Mouse (Mus musculus) kidney, embryonic 16.5 days (tissue): ENCODE results near the gene Kcnn1. TPM values are rescaled to one million over a fixed set of nuclear protein-coding genes. Genes with fewer than 3 reads are reported as not detected.

ENCODE experiments used
- ATAC-seq: fragments of 200-750 bp; cut with Nextera tagmentation; 2 replicates; pipeline ENCODE4 v1.8.0; 2017; ENCODE audit warnings: moderate TSS enrichment; ENCODE audit not compliant: low FRiP score, low TSS enrichment
- H3K27ac ChIP-seq: fragments of 300-500 bp; sonication (generic); 2 replicates; pipeline ENCODE4 v1.5.1; 2014; ENCODE audit warnings: low read length
- H3K27me3 ChIP-seq: fragments of 300-500 bp; sonication (generic); 2 replicates; pipeline ENCODE4 v1.6.1; 2014; ENCODE audit warnings: low read length, control low read depth, mixed read lengths; ENCODE audit not compliant: insufficient read depth
- H3K36me3 ChIP-seq: fragments of 300-500 bp; sonication (generic); 2 replicates; pipeline ENCODE4 v1.6.1; 2014; ENCODE audit warnings: low read length, control low read depth, mixed read lengths; ENCODE audit not compliant: insufficient read depth
- H3K4me1 ChIP-seq: fragments of 300-500 bp; sonication (generic); 2 replicates; pipeline ENCODE4 v1.6.1; 2014; ENCODE audit warnings: low read length, control low read depth, mixed read lengths; ENCODE audit not compliant: insufficient read depth
- H3K4me2 ChIP-seq: fragments of 300-500 bp; sonication (generic); replicated peaks from 2 replicates; pipeline ENCODE4 v1.6.1; 2014; ENCODE audit warnings: low read depth, low read length
- H3K4me3 ChIP-seq: fragments of 300-500 bp; sonication (generic); 2 replicates; pipeline ENCODE4 v1.5.1; 2014; ENCODE audit warnings: mild to moderate bottlenecking, low read length
- H3K9ac ChIP-seq: fragments of 300-500 bp; sonication (generic); replicated peaks from 2 replicates; pipeline ENCODE4 v1.6.1; 2014; ENCODE audit warnings: low read length
- H3K9me3 ChIP-seq: fragments of 300-500 bp; sonication (generic); 2 replicates; pipeline ENCODE4 v1.6.1; 2016; ENCODE audit warnings: low read length, control low read depth
- WGBS: fragments of 180-500 bp; shearing (Covaris S2); extraction: QIAGEN DNeasy Blood & Tissue Kit; methylation state at CpG from one replicate; pipeline ENCODE4 v1.1.7; 2014; 5-methylcytosine and 5-hydroxymethylcytosine counted together
- polyA plus RNA-seq: library from polyadenylated mRNA; unstranded; fragments of >200 nt; fragmentation: Nextera tagmentation; extraction: Ambion mirVana; gene quantifications from 2 replicates; pipeline ENCODE4 v1.2.1, GENCODE M21; 2015

Kcnn1 gene
- polyA plus RNA-seq, 1 experiment from 2014 or later: 2.9 TPM

DNA sequence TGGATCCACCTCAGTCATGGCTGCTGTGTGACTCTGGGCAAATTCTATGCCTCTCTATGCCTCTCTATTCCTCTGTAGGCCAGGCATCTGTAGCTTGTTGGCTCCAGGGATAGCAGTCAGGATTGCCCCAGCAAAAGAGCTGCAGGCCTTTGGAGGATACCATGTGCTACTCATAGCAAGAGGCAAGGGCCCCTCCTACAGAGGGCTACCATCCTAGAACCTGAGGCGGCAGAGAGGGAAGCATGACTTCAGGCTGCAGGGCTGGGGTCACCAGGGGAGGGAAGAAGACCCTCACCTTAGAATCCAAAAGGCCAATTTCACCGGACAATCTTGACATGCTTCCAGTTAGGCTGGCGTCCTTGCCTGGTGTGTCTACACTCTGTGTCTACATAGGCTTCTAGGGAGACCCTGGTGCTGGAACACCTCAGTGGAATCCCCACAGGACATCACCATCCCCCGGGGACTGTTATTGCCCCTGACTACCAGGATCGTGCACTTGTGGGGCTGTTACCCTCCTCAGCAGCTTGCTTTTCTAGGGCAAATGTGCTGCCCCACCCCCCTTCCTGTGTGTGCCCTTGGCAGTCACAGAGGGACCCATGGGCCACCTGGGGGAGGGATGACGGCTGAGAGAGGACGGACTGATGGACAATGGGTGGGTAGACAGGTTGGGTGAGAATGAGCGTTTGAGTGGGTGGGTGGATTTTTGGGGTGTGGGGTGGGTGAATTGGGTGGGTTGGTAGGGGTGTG lies 53.9 kb downstream of the Kcnn1 start:
- H3K36me3 ChIP-seq: no peaks in the 10 kb centered on the region
- ATAC-seq: no peak
- H3K4me1 ChIP-seq: peaks cover 11% of the 10 kb centered on the region
- no peak overlapping the region for H3K27ac ChIP-seq
- no peak overlapping the region for H3K9ac ChIP-seq
- no peaks in the 10 kb centered on the region for H3K9me3 ChIP-seq
- H3K4me3 ChIP-seq: no peak overlapping the region
- H3K27me3 ChIP-seq: peaks cover 9% of the 10 kb centered on the region
- no peak overlapping the region for H3K4me2 ChIP-seq
- WGBS: 65% methylated on average over 8 of the region's 8 CpGs

DNA sequence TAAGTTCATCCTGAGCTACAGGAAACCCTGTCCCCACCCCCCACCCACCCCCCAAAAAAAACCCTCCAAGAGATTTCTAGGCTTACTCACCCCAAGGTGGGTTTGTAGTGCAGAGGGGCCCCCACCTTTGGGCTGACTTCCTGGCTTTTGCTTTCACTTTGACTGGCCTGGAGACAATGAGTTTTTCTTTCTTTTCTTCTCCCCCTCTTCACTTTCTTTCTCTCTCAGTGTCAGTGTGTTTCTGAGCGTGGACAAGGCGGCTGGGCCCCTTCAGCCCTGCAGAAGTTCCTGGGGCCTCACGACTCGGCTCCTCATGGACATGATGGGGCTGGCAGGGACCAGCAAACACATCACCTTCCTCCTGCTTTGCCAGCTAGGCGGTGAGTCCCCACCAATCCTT lies 54.8 kb downstream of the Kcnn1 start, which contains the start of gene Il12rb1:
Gene Il12rb1 (plus strand): TSS at position 211 of the 400 bp plus-strand sequence.
- no peak within 1 kb of the TSS for H3K4me3 ChIP-seq

DNA sequence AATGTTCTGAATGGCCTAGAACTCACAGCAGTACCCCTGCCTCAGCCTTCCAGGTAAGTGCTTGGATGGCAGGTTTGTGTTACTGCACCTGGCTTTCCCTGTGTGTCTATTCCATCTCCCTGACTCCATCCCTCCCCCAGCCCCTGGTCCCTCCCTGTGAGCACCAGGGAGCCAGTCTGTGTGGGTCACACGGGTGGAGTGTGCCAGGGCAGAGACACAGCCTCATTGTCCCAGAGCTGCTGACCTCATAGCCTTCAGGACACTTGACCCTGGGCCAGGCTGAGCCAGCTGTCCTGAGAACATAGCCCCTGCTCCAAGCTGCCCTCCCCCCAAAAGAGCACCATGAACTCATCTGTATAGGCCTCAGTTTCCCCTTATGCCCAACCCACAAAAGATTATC lies 55.8 kb downstream of the Kcnn1 start:
- no peak for ATAC-seq
- Histone ChIP-seq H3K27ac (no peak overlapping the region), H3K9ac (no peak overlapping the region), H3K36me3 (no peaks in the 10 kb centered on the region), H3K4me2 (no peak overlapping the region), H3K9me3 (no peaks in the 10 kb centered on the region), H3K4me1 (peaks cover 18% of the 10 kb centered on the region), H3K27me3 (peaks cover 22% of the 10 kb centered on the region), H3K4me3 (no peak overlapping the region)
- 25% methylated on average over 1 of the region's 1 CpGs for WGBS

More for the DNA sequence above, 54.8 kb downstream of the Kcnn1 start, which contains the start of gene Il12rb1:
- no peak for ATAC-seq
- Histone ChIP-seq H3K4me1 (peaks cover 18% of the 10 kb centered on the region), H3K36me3 (no peaks in the 10 kb centered on the region), H3K27ac (no peak within 1 kb of the TSS), H3K9me3 (no peaks in the 10 kb centered on the region), H3K27me3 (peaks cover 18% of the 10 kb centered on the region), H3K4me2 (no peak within 1 kb of the TSS), H3K9ac (no peak within 1 kb of the TSS)
- WGBS: 72% methylated on average over 5 of the region's 5 CpGs

DNA sequence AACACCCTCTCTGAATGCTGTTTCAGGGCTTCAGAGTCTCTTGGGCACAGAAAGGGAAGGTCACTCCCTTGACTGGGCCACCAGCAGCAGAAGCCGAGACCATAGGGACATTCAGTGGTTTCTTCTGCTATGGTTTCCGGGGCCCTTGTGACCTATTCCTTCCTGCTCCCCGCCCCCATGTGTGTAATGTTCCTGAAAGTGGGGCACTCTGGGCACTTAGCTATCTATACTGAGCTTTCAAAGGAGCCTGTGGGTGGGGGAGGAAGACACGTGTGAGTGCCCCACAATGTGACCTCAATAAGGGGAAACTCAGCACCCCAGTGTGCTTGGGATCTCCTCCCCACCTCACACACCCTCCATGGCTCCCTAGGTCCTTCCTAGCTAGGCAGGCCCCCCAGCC lies 56.5 kb downstream of the Kcnn1 start:
- Histone ChIP-seq H3K4me1 (peaks cover 18% of the 10 kb centered on the region), H3K9me3 (no peaks in the 10 kb centered on the region), H3K36me3 (no peaks in the 10 kb centered on the region), H3K9ac (no peak overlapping the region), H3K27me3 (peaks cover 22% of the 10 kb centered on the region), H3K4me2 (no peak overlapping the region), H3K4me3 (no peak overlapping the region), H3K27ac (no peak overlapping the region)
- no peak for ATAC-seq
- 49% methylated on average over 4 of the region's 4 CpGs for WGBS

DNA sequence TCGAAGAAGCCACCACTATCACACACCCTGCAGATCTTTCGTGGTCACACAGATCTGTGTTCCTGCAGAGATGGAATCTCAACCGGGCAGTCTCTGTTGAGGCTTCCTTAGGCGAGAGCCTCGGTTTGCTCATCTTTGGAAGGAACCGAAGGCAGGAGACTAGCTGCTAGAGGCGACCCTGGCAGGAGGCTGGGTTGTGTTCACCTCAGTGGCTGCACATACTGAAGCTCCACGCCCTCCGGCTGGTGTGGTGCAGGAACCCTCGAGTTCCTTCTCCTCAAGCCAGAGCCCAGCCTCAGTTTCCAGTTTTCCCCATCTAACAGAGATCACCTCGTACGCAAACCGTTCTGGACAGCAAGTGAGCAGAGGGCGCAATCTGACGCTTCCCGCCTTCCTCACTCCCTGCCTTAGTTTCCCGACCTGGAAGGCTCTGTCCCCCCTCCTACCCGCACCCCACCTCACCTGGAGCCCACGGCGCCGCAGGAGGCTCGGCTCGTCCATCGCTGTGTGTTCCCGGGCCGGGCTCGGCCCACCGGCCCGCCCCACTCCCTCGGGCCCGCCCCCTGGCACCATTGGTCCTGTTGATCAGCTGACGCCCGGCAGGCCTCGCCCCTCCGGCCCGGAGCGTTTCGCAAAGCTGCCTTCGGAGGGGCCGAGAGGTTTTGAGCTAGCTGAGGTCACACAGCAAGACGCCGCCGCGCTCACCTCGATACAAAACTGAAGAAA lies 58.4 kb downstream of the Kcnn1 start, which contains the start of gene Mast3:
Gene Mast3 (minus strand): TSS at position 574 of the 726 bp plus-strand sequence.
- WGBS: under 1% methylated on average over 45 of the region's 45 CpGs
- no peak within 1 kb of the TSS for H3K27ac ChIP-seq
- no peaks in the 10 kb centered on the region for H3K36me3 ChIP-seq
- H3K4me1 ChIP-seq: peaks cover 13% of the 10 kb centered on the region
- ATAC-seq: peak; percentile 91
- peaks cover 34% of the 10 kb centered on the region for H3K27me3 ChIP-seq
- H3K4me3 ChIP-seq: peak within 1 kb of the TSS; percentile 63
- peak within 1 kb of the TSS; percentile 59 for H3K9ac ChIP-seq
- peak within 1 kb of the TSS; percentile 93 for H3K4me2 ChIP-seq
- H3K9me3 ChIP-seq: no peaks in the 10 kb centered on the region

DNA sequence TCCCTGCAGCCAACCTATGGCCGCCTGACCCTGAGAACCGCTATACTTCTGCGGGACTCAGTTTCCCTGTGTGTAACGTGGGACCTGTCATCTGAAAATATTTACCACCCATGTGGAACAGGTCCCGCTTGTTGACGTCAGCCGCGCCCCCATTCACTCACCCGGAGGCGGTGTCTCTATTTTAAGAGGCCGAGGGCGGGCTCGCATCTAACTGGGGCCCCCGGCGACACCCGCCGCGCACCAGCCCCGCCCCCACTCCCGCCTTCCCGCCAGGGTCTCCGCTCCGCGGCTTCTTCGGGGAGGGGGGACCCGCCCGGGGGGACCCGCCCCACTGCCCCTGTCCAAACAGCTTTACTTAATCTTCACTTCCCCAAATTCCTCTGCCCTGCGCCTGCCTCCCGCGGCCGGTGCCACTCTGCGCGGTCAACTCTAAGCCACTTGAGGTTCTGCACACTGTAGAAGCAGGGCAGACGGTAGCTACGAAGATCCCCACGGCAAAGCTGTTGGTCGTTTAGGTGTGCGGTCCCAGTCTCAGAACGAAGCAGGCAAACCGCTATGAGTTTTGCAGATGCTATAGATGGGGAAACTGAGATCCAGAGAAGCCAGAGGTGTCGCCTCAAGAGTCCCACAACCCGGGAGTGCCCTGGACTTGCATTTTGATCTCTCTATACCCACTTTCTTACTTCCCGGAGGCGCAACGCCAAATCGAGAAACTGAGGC lies 59.1 kb downstream of the Kcnn1 start:
- no peaks in the 10 kb centered on the region for H3K36me3 ChIP-seq
- peaks cover 13% of the 10 kb centered on the region for H3K4me1 ChIP-seq
- peaks cover 41% of the 10 kb centered on the region for H3K27me3 ChIP-seq
- H3K4me2 ChIP-seq: peak overlapping the region; percentile 93
- no peak for ATAC-seq
- 1% methylated on average over 46 of the region's 47 CpGs for WGBS
- H3K4me3 ChIP-seq: peak overlapping the region; percentile 63
- no peak overlapping the region for H3K27ac ChIP-seq
- H3K9ac ChIP-seq: peak overlapping the region; percentile 59
- H3K9me3 ChIP-seq: no peaks in the 10 kb centered on the region

DNA sequence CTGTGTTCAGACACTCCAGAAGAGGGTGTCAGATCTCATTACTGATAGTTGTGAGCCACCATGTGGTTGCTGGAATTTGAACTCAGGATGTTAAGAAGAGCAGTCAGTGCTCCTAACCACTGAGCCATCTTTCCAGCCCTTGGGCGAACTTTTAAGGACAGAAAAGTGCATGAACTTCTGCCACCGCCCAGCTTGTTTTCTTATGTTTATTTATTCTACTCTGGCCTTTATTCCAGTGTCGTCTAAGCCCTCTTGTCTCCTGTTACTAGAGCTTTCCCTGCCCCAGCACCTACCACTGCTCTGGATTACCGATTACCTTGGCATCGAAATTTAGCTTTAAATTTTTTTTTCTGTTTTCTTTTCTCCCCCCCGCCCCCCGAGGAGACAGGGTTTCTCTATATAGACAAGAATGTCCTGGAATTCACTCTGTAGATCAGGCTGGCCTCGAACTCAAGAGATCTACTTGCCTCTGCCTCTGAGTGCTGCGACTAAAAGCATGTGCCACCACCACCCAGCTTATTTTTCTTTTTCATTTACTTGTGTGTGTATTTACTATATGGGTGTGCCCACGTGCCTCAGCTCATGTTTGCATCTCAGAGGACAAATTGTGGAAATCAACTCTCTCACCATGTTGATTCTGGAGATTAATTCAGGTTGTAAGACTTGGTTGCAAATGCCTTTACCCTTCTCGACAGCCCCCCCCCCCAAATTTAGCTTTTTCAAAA lies 60.1 kb downstream of the Kcnn1 start:
- 63% methylated on average over 11 of the region's 11 CpGs for WGBS
- Histone ChIP-seq H3K27me3 (peaks cover 51% of the 10 kb centered on the region), H3K9ac (no peak overlapping the region)

DNA sequence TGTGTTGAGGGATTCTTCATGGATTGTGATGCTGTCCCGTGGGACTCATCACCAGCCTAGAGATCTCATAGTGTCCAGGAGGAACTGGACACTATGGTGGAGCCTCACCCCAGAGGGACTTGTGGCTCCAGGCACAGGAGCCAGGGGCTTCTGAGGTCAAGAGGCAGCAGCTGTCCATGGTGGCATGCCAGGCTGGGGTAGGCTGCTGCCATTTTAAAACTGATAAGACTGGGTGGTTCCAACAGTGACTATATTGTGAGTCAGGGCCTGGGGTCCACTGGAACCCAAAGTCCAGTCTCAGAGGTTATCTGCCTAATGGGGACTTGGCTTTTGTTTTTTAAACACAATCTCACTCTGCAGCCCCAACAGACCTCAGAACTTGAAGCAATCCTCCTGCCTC lies 61.2 kb downstream of the Kcnn1 start:
- Histone ChIP-seq H3K9ac (no peak overlapping the region), H3K4me2 (no peak overlapping the region), H3K27ac (no peak overlapping the region), H3K9me3 (no peaks in the 10 kb centered on the region), H3K27me3 (peaks cover 53% of the 10 kb centered on the region), H3K36me3 (no peaks in the 10 kb centered on the region), H3K4me3 (no peak overlapping the region), H3K4me1 (peaks cover 24% of the 10 kb centered on the region)
- no peak for ATAC-seq
- 65% methylated on average over 1 of the region's 1 CpGs for WGBS

More for the DNA sequence above, 60.1 kb downstream of the Kcnn1 start:
- H3K36me3 ChIP-seq: no peaks in the 10 kb centered on the region
- H3K4me2 ChIP-seq: no peak overlapping the region
- peaks cover 19% of the 10 kb centered on the region for H3K4me1 ChIP-seq
- no peaks in the 10 kb centered on the region for H3K9me3 ChIP-seq
- H3K27ac ChIP-seq: no peak overlapping the region
- no peak overlapping the region for H3K4me3 ChIP-seq
- no peak for ATAC-seq

DNA sequence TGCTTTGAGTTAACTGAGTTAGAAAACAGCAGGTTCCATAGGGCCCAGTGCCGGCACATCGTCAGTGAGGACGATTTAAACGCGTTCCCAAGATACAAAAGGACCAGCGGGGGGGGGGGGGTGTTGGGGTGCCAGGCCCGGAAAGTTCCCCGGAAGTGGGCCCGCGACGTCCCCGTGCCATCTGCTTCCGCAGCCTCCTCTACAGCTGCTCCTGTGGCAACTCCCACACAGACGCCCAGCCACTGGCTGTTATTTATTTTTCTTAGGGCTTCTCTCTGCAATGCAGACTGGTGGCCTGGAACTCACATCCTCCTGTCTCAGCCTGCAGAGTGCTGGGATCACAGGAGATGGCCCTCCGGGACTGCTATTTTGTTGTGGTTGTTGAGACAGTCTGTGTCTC lies 61.9 kb downstream of the Kcnn1 start:
- Histone ChIP-seq H3K9me3 (no peaks in the 10 kb centered on the region), H3K27me3 (peaks cover 53% of the 10 kb centered on the region), H3K4me2 (no peak overlapping the region), H3K9ac (no peak overlapping the region), H3K27ac (no peak overlapping the region), H3K36me3 (no peaks in the 10 kb centered on the region), H3K4me3 (no peak overlapping the region), H3K4me1 (peaks cover 29% of the 10 kb centered on the region)
- WGBS: 18% methylated on average over 15 of the region's 15 CpGs
- no peak for ATAC-seq
